Mouse (Mus musculus) right cerebral cortex, adult 2 months (tissue): ENCODE measurements at regions not wholly inside any gene's neighbourhood (a gene's known extent, or its start where the extent isn't known, plus 50 kb on each side); places are given as distances from the start of the nearest gene placed in this dataset.

Experiments used
- DNase-seq, 2 experiments: peaks; one replicate each; pipeline ENCODE4 v3.0.0; 2021 to 2022; ENCODE audit warnings: low spot score in 2 of 2

DNA sequence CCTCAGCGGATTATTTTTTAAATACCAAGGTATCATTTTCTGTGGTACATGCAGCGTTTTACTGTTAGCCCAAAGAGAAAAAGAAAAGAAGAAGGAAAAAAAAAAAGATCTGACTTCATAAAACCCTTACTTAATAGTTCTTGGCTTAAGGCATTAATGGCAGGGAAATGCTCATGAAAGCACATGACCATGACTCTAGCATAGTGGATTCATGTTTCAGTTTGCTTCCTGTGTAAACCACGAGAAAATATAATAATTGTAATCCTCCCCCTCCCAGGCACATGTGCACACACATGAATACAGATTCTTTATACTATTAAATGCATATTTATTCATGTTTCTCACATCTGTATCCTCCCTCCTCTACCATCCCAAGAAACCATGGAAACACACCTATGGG, 486.9 kb upstream of the Gm9747 start:
- DNase-seq: no peak

DNA sequence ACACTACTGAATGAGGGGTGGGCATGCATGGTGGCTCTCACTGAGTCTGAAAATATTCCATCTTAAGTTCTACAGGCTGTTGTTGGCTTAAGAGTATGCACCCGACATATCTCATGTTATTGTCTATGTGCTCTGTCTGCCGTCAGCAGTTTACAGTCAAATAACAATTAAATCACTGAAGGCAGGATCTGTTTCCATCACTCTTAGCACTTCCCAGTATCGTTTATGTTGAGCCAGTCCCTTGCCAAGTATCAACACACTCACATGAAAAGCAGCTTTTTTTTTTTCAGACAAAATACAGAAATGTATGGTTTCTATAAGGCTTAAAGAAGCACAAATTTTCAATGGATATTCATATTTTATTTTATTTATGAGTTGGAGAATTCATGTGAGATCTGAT, 485.9 kb upstream of the Gm9747 start:
- DNase-seq: no peak

GRCm38 (mm10) chr1:81754067-81754466, 478.8 kb upstream of the Gm9747 start:
- no peak for DNase-seq

- no peak for DNase-seq
Observed at GRCm38 (mm10) chr1:81755281-81755680, 477.6 kb upstream of the Gm9747 start.

DNA sequence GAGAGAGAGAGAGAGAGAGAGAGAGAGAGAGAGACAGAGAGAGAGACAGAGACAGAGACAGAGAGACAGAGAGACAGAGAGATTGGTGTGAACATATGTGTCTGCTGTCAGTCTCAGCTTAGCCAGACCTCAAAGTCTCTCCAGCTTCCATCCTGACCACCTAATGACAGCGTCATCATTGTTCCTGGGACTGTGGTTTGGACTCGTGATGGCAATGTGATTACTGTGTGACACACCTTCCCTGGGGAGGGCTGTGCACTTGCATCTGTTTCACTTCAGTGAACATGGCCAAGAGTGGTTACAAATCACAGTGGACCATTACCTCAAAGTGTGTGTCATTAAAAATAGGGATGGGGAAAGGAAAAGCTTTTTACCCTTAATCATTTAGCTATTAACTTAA, 477.2 kb upstream of the Gm9747 start:
- DNase-seq: no peak

DNA sequence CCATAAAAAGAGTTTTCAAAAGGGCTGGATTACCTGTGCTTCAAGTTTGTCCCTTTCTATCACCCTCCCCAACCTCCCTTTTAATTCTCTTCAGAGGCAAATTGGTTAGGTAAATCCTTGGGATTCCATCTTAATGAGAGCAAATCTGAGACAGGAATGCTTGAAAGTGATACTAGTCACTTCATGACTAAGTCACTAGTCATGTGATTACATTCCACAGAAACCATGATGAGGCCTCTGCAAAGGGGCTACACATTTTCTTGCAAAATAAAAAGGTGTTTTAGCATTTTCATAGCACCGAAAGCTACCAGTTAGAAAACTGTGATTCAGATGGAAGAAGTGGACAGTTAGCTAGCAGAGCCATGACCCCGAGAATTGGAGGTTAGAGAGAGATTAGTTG, 473.0 kb upstream of the Gm9747 start:
- DNase-seq: no peak

DNA sequence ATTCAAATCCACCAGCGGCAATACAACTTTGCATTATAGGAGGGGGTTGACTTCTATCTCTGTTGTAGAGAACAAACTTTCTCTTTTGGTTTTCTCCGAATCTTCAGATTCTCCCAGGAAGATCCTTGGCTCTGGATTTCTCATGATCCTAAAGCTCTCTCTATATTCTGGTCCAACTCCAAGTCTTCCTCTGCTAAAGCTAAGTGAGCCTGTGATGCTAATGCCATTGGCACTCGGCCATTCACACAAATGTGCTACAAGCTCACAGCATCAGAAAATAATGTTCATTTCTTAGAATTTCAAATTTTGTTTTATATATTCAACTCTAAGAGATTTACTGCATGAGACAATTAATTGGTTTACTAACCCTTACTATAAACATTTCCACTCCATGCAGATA, 461.2 kb upstream of the Gm9747 start:
- peak; percentile 18 to 29 for DNase-seq

GRCm38 (mm10) chr1:81780583-81780982, 452.3 kb upstream of the Gm9747 start:
- DNase-seq: no peak

DNA sequence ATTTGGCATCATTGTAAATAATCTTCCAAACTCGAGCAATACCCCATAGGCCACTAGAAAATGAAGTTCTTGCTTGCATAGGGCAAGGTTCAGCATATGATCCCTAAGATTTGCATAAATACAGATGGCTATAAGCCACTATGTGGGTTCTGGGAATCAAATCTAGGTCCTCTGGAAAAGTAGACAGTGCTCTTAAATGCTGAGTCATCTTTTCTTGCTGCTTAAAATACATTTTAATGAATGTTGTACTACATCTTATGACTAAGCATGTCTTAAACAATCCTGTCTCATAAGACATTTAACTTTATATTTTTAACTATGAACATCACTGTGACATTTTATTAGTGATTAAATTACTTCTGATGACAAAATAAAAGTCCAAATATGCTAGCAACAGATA, 448.6 kb upstream of the Gm9747 start:
- DNase-seq: no peak

DNA sequence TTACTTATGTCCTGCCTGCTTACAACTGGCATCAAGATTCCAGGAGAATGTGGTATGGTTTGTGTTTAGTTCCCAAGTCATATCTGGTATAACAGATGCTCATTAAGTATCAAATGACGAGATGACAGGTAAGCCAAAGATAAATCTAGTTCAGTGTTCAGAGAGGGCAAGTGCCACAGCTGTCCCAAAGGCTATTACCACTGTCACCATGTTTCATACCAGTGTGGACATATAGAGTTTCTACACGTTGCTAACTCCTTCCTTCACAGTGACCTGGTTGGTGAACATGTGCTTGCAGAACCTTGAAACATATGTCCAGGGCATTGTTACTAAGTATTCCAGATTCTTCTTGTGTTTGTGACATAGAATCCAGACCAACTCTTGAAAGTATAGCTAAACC, 438.1 kb upstream of the Gm9747 start:
- no peak for DNase-seq

GRCm38 (mm10) chr1:81795399-81795798, 437.5 kb upstream of the Gm9747 start:
- no peak for DNase-seq

GRCm38 (mm10) chr1:81811591-81811990, 421.3 kb upstream of the Gm9747 start:
- no peak for DNase-seq

- DNase-seq: no peak
Observed at GRCm38 (mm10) chr1:81818884-81819283, 414.0 kb upstream of the Gm9747 start.

GRCm38 (mm10) chr1:81841966-81842365, 390.9 kb upstream of the Gm9747 start:
- no peak for DNase-seq

DNA sequence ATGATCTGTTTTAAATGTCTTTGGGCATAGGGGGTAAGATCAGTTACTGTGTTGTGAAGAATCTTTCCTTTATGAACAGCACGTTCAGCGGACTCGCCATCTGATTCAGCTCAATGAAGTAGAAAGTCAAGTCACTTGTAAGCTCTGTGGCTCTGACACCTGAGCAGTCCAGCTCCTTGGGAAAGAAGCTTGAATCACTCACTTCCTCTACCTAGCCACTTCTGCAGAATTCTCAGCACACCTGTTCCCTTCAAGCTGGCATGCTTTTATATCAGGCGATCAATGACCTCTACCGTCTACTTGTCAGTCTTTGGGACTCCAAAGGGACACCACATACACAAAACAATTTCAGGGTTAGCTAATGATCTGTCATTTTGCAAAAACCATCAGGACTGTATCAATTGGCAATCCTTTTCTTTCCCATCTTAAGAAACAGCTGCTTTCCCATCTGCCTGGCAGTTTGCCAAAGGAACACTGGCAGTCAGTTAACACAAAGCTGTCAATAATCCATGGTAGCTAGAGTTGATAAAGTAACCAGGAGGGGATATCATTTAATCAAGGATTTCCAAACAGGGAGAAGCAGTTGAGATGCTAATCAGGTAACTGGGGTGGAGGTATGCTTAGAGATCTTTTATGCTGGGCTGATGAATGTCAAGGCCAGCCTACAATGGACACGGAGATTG, 382.3 kb upstream of the Gm9747 start:
- DNase-seq: no peak

GRCm38 (mm10) chr1:81859464-81859863, 373.4 kb upstream of the Gm9747 start:
- DNase-seq: no peak

- peak; percentile 68 to 70 for DNase-seq
Observed at GRCm38 (mm10) chr1:81864571-81864970, 368.3 kb upstream of the Gm9747 start.

GRCm38 (mm10) chr1:81886940-81887531, 345.9 kb upstream of the Gm9747 start:
- DNase-seq: no peak

DNA sequence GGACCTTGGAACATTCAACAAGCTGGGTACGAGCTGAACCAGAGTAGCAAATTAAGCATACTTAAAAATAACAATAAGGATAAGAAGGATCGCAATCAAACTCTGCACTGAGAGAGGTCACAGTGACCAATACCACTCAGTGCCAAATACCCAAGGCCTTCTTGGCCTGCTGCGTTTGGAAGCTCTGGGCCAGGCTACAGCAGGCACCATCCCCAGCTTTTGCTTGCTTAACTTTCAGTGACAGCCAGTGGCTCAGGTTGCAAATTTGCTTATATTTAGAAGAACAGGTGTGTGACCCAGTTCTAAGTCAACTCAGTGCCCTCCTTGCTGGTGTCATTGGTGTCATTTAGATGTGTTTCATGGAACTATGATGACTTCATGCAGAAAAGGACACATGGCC, 335.7 kb upstream of the Gm9747 start:
- no peak for DNase-seq

DNA sequence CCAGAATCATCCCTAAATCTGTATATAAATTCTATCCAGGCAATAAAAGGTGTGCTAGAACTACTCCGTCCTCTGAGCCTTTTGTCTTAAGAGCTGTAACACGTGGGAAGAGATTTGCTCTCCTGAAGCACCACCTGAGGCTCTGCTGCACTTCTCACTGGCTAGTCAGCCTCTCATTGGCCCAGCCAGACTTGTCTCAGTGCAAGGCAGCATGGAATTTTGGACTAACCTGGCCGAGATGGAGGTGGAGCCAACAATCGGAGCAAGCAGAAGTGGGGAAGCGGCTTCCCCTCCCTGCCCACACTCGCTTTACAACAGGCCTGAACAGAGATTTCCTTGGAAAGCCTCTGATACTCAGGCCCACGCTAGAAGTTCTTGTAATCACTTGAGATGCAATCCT, 332.1 kb upstream of the Gm9747 start:
- DNase-seq: no peak

DNA sequence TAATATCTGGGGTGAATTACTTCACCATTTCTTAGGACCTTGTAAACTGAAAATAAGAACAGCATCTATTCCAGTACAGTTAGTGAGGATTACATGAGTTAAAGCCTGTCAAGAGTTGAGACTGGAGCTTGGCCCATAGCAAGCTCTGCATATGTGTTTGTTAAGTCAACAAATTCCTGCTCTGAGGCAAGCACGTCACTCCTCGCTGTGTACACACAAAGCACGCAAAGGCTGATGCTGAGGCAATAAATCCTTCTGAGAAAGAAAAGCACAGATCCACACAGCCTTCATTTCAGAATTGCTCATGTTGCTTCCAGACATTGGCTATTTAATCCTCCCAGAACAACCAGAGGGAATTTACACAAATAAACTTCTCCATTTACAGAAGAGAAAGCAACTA, 328.9 kb upstream of the Gm9747 start:
- DNase-seq: no peak

GRCm38 (mm10) chr1:81912607-81913006, 320.3 kb upstream of the Gm9747 start:
- DNase-seq: no peak

GRCm38 (mm10) chr1:81913561-81913964, 319.3 kb upstream of the Gm9747 start:
- no peak for DNase-seq

DNA sequence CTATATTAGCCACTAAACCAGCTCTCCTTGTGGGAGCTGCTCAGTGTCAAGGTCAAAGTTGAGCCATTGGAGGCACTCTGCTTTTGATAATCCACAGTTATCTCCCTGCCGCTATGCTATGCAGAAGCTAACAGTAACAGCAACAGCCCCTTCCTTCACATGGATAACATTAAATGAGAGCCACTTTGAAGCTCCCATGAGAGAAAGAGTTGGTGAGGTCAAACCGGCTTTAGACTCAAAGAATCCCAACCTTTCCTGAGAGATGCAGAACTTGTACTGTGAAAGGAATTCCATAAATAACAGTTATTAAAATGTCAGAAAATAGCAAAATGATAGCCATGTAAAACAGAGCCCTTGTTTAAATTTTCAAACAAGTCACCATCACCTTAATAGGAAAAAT, 316.1 kb upstream of the Gm9747 start:
- DNase-seq: no peak
